Mouse (Mus musculus) thymus, adult 2 months (tissue): ENCODE measurements around the gene Cstb.

ENCODE experiments used
- CTCF ChIP-seq: fragments of 200-500 bp; IDR thresholded peaks from 2 replicates; pipeline ENCODE4 v1.5.1; 2012; ENCODE audit warnings: mild to moderate bottlenecking, control low read depth, low read length, moderate library complexity, borderline replicate concordance; ENCODE audit not compliant: control insufficient read depth, poor library complexity, insufficient read depth; ENCODE audit errors: extremely low read depth
- POLR2A ChIP-seq: fragments of 200-500 bp; IDR thresholded peaks from 2 replicates; pipeline ENCODE4 v1.6.1; 2012; ENCODE audit warnings: mild to moderate bottlenecking, low read length, control low read depth, moderate library complexity; ENCODE audit not compliant: control insufficient read depth, poor library complexity, insufficient read depth; ENCODE audit errors: extremely low read depth

- TF ChIP-seq POLR2A (no peak), CTCF (no peak)
These were observed 20.7 kb downstream of the Cstb start for GRCm38 (mm10) chr10:78446195-78446594.
